Mouse (Mus musculus) forebrain, embryonic 10.5 days (tissue): Measurements from ENCODE around the gene Clybl. TPM values are rescaled to one million over a fixed set of nuclear protein-coding genes. Genes with fewer than 3 reads are reported as not detected.

Experiments
- DNase-seq: peaks from one replicate; pipeline ENCODE4 v3.0.0-alpha.2; 2017; ENCODE audit warnings: low spot score; ENCODE audit errors: extremely low spot score
- H3K27ac ChIP-seq: fragments of 300-500 bp; sonication (generic); 2 replicates; pipeline ENCODE4 v1.5.1; 2016; ENCODE audit warnings: mild to moderate bottlenecking
- H3K27me3 ChIP-seq: fragments of 300-500 bp; sonication (generic); 2 replicates; pipeline ENCODE4 v1.6.1; 2016; ENCODE audit warnings: mild to moderate bottlenecking; ENCODE audit not compliant: poor library complexity, severe bottlenecking
- H3K36me3 ChIP-seq: fragments of 300-500 bp; sonication (generic); replicated peaks from 2 replicates; pipeline ENCODE4 v1.6.1; 2016; ENCODE audit warnings: mild to moderate bottlenecking, moderate library complexity
- H3K4me1 ChIP-seq: fragments of 300-500 bp; sonication (generic); 2 replicates; pipeline ENCODE4 v1.6.1; 2016
- H3K4me3 ChIP-seq: fragments of 300-500 bp; sonication (generic); 2 replicates; pipeline ENCODE4 v1.5.1; 2016; ENCODE audit warnings: mild to moderate bottlenecking, moderate library complexity
- H3K9me3 ChIP-seq: fragments of 300-500 bp; sonication (generic); 2 replicates; pipeline ENCODE4 v1.6.1; 2016; ENCODE audit warnings: mild to moderate bottlenecking, moderate library complexity
- WGBS: fragments of 180-500 bp; shearing (Covaris S2); methylation state at CpG from one replicate; pipeline ENCODE4 v1.1.7; 2016; 5-methylcytosine and 5-hydroxymethylcytosine counted together
- polyA plus RNA-seq: library from polyadenylated mRNA; unstranded; fragments of >200 nt; fragmentation: Nextera tagmentation; extraction: Ambion mirVana; gene quantifications from 2 replicates; pipeline ENCODE4 v1.2.1, GENCODE M21; 2016

Clybl gene
- polyA plus RNA-seq, 1 experiment from 2014 or later, result 35.3 TPM

- Histone ChIP-seq H3K36me3 (no peaks in the 10 kb centered on the region), H3K27me3 (peaks cover 18% of the 10 kb centered on the region), H3K4me1 (peaks cover 9% of the 10 kb centered on the region), H3K9me3 (no peaks in the 10 kb centered on the region), H3K4me3 (no peak overlapping the region), H3K27ac (no peak overlapping the region)
- DNase-seq, result no peak
- WGBS, result 86% methylated on average over 14 of the region's 14 CpGs
Observed at GRCm38 (mm10) chr14:122176263-122176798, 5.2 kb upstream of the Clybl start.

GRCm38 (mm10) chr14:122179262-122179661, 2.2 kb upstream of the Clybl start:
- Histone ChIP-seq H3K27me3 (peaks cover 18% of the 10 kb centered on the region), H3K4me3 (no peak overlapping the region), H3K27ac (no peak overlapping the region), H3K4me1 (peaks cover 16% of the 10 kb centered on the region), H3K9me3 (no peaks in the 10 kb centered on the region), H3K36me3 (no peaks in the 10 kb centered on the region)
- WGBS, result 66% methylated on average over 16 of the region's 16 CpGs
- no peak for DNase-seq

GRCm38 (mm10) chr14:122181815-122182157, 282 bp downstream of the Clybl start:
- Histone ChIP-seq H3K4me1 (peaks cover 16% of the 10 kb centered on the region), H3K27me3 (peaks cover 18% of the 10 kb centered on the region), H3K27ac (peak overlapping the region; percentile 91), H3K9me3 (no peaks in the 10 kb centered on the region), H3K4me3 (peak overlapping the region; percentile 77), H3K36me3 (no peaks in the 10 kb centered on the region)
- DNase-seq, result no peak
- 1% methylated on average over 12 of the region's 12 CpGs for WGBS

- Histone ChIP-seq H3K4me3 (peak overlapping the region; percentile 77), H3K36me3 (no peaks in the 10 kb centered on the region), H3K27ac (no peak overlapping the region), H3K4me1 (peaks cover 16% of the 10 kb centered on the region), H3K9me3 (no peaks in the 10 kb centered on the region), H3K27me3 (peaks cover 18% of the 10 kb centered on the region)
- 79% methylated on average over 6 of the region's 6 CpGs for WGBS
- no peak for DNase-seq
Observed at GRCm38 (mm10) chr14:122182220-122182619, 716 bp downstream of the Clybl start.

- WGBS, result 93% methylated on average over 11 of the region's 11 CpGs
- no peaks in the 10 kb centered on the region for H3K36me3 ChIP-seq
- no peaks in the 10 kb centered on the region for H3K9me3 ChIP-seq
- no peak overlapping the region for H3K27ac ChIP-seq
- H3K27me3 ChIP-seq, result peaks cover 15% of the 10 kb centered on the region
- H3K4me3 ChIP-seq, result no peak overlapping the region
- H3K4me1 ChIP-seq, result peaks cover 16% of the 10 kb centered on the region
- DNase-seq, result no peak
Observed at GRCm38 (mm10) chr14:122183974-122184373, 2.5 kb downstream of the Clybl start.

- WGBS, result 91% methylated on average over 5 of the region's 5 CpGs
Observed at GRCm38 (mm10) chr14:122188250-122188649, 6.7 kb downstream of the Clybl start.

GRCm38 (mm10) chr14:122189901-122190300, 8.4 kb downstream of the Clybl start:
- Histone ChIP-seq H3K4me3 (no peak overlapping the region), H3K9me3 (no peaks in the 10 kb centered on the region), H3K4me1 (peaks cover 5% of the 10 kb centered on the region), H3K27me3 (no peaks in the 10 kb centered on the region), H3K36me3 (no peaks in the 10 kb centered on the region), H3K27ac (no peak overlapping the region)
- no peak for DNase-seq
- 85% methylated on average over 5 of the region's 5 CpGs for WGBS

More at GRCm38 (mm10) chr14:122188250-122188649, 6.7 kb downstream of the Clybl start:
- no peaks in the 10 kb centered on the region for H3K27me3 ChIP-seq
- no peak overlapping the region for H3K27ac ChIP-seq
- DNase-seq, result no peak
- H3K36me3 ChIP-seq, result no peaks in the 10 kb centered on the region
- H3K4me1 ChIP-seq, result peaks cover 5% of the 10 kb centered on the region
- H3K9me3 ChIP-seq, result no peaks in the 10 kb centered on the region
- no peak overlapping the region for H3K4me3 ChIP-seq

GRCm38 (mm10) chr14:122190527-122190926, 9.0 kb downstream of the Clybl start:
- Histone ChIP-seq H3K27me3 (no peaks in the 10 kb centered on the region), H3K9me3 (no peaks in the 10 kb centered on the region), H3K4me3 (no peak overlapping the region), H3K36me3 (no peaks in the 10 kb centered on the region), H3K4me1 (peaks cover 5% of the 10 kb centered on the region), H3K27ac (no peak overlapping the region)
- WGBS, result 26% methylated on average over 2 of the region's 2 CpGs
- no peak for DNase-seq

- WGBS, result 19% methylated on average over 7 of the region's 7 CpGs
- Histone ChIP-seq H3K4me3 (no peak overlapping the region), H3K9me3 (no peaks in the 10 kb centered on the region), H3K27me3 (no peaks in the 10 kb centered on the region), H3K36me3 (no peaks in the 10 kb centered on the region), H3K4me1 (peaks cover 5% of the 10 kb centered on the region), H3K27ac (no peak overlapping the region; the same call in 1 of the 2 replicates)
- DNase-seq, result peak; percentile 73
Observed at GRCm38 (mm10) chr14:122190941-122191510, 9.5 kb downstream of the Clybl start.

GRCm38 (mm10) chr14:122194630-122195029, 13.1 kb downstream of the Clybl start:
- no peak for DNase-seq
- H3K4me3 ChIP-seq, result no peak overlapping the region
- peaks cover 6% of the 10 kb centered on the region; the same call in 1 of the 2 replicates for H3K9me3 ChIP-seq
- WGBS, result 96% methylated on average over 8 of the region's 8 CpGs
- H3K27me3 ChIP-seq, result no peaks in the 10 kb centered on the region
- peaks cover 10% of the 10 kb centered on the region for H3K4me1 ChIP-seq
- H3K27ac ChIP-seq, result no peak overlapping the region
- H3K36me3 ChIP-seq, result no peaks in the 10 kb centered on the region

- WGBS, result 89% methylated on average over 6 of the region's 6 CpGs
Observed at GRCm38 (mm10) chr14:122196851-122197250, 15.3 kb downstream of the Clybl start.

GRCm38 (mm10) chr14:122200247-122200885, 18.9 kb downstream of the Clybl start:
- H3K27me3 ChIP-seq, result no peaks in the 10 kb centered on the region
- no peak for DNase-seq
- no peaks in the 10 kb centered on the region for H3K36me3 ChIP-seq
- WGBS, result 72% methylated on average over 14 of the region's 14 CpGs
- no peak overlapping the region for H3K4me3 ChIP-seq
- H3K9me3 ChIP-seq, result peaks cover 6% of the 10 kb centered on the region; the same call in 1 of the 2 replicates
- peaks cover 16% of the 10 kb centered on the region for H3K4me1 ChIP-seq
- peak overlapping the region; percentile 3; the same call in 1 of the 2 replicates for H3K27ac ChIP-seq

More at GRCm38 (mm10) chr14:122196851-122197250, 15.3 kb downstream of the Clybl start:
- H3K9me3 ChIP-seq, result peaks cover 6% of the 10 kb centered on the region; the same call in 1 of the 2 replicates
- H3K4me1 ChIP-seq, result peaks cover 16% of the 10 kb centered on the region
- no peak overlapping the region for H3K27ac ChIP-seq
- no peaks in the 10 kb centered on the region for H3K36me3 ChIP-seq
- no peaks in the 10 kb centered on the region for H3K27me3 ChIP-seq
- DNase-seq, result no peak
- no peak overlapping the region for H3K4me3 ChIP-seq

GRCm38 (mm10) chr14:122209177-122209576, 27.7 kb downstream of the Clybl start:
- Histone ChIP-seq H3K4me1 (no peaks in the 10 kb centered on the region), H3K27me3 (no peaks in the 10 kb centered on the region), H3K9me3 (no peaks in the 10 kb centered on the region), H3K36me3 (no peaks in the 10 kb centered on the region), H3K27ac (no peak overlapping the region), H3K4me3 (no peak overlapping the region)
- no peak for DNase-seq
- WGBS, result 90% methylated on average over 5 of the region's 5 CpGs
